Mouse (Mus musculus) liver, adult 2 months (tissue): ENCODE results near the gene Yrdc.

Experiments used
- CTCF ChIP-seq: fragments of 200-500 bp; IDR thresholded peaks from 2 replicates; pipeline ENCODE4 v1.5.1; 2011; ENCODE audit warnings: low read depth, low read length, control low read depth
- POLR2A ChIP-seq: fragments of 200-500 bp; IDR thresholded peaks from 2 replicates; pipeline ENCODE4 v1.6.1; 2011; ENCODE audit warnings: low read length, control low read depth; ENCODE audit not compliant: insufficient read depth; ENCODE audit errors: extremely low read depth

GRCm38 (mm10) chr4:124809136-124809883, 41.2 kb upstream of the Yrdc start:
- TF ChIP-seq CTCF = no peak
- no peak for TF ChIP-seq POLR2A
